Mouse (Mus musculus): Measurements from ENCODE around the gene Neurl2. TPM values are rescaled to one million over a fixed set of nuclear protein-coding genes. Genes with fewer than 3 reads are reported as not detected.

Gene Neurl2
- polyA plus RNA-seq, 2 experiments: 5.5 to 7.2 TPM

DNA sequence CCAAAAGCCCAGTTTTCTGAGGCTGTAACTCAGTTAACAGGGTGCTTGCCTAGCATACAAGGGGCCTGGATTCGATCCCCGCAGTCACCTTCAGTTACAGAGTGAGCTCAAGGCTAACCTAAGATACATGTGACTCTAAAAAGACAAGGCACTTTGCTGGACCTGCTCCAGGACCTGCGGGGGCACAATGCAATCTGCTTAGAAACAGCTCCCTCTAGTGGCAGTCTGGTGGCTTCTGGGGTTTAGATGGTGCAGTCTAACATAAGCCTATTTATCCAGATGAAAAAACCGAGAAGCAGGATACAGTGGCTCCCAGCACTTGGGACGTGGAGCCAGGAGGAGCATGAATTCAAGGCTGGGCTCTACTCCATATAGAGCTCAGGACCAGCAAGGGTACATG, 39.0 kb downstream of the Neurl2 start:
- H3K27ac ChIP-seq (replicated peaks; ENCODE audit: low read depth, low read length): no peak overlapping the region
- H3K4me2 ChIP-seq (replicated peaks; ENCODE audit: low read depth, low read length, severe bottlenecking): no peak overlapping the region
- H3K36me3 ChIP-seq (ENCODE audit: control insufficient read depth, insufficient read depth, low read length): peaks cover 77% of the 10 kb centered on the region
- DNase-seq (ENCODE audit: low spot score): peak; percentile 91
- ATAC-seq (ENCODE audit: low FRiP score, low read depth): peak; percentile 38; the same call in 1 of the 2 replicates
- no peaks in the 10 kb centered on the region for H3K9me3 ChIP-seq (ENCODE audit: control insufficient read depth, low read length)
- WGBS: 28% methylated on average over 5 of the region's 5 CpGs
- no peak for TF ChIP-seq POLR2A (IDR thresholded peaks at IDR 0.05; ENCODE audit: borderline replicate concordance, extremely low read depth, insufficient read depth, insufficient read length)
- H3K4me3 ChIP-seq (replicated peaks; ENCODE audit: low read length): no peak overlapping the region
- no peak overlapping the region for H3K9ac ChIP-seq (ENCODE audit: low read depth, low read length, severe bottlenecking)
- no peaks in the 10 kb centered on the region for H3K4me1 ChIP-seq (ENCODE audit: control insufficient read depth, insufficient read depth, low read length)
- H3K27me3 ChIP-seq (ENCODE audit: control insufficient read depth, insufficient read depth, low read length): no peaks in the 10 kb centered on the region

DNA sequence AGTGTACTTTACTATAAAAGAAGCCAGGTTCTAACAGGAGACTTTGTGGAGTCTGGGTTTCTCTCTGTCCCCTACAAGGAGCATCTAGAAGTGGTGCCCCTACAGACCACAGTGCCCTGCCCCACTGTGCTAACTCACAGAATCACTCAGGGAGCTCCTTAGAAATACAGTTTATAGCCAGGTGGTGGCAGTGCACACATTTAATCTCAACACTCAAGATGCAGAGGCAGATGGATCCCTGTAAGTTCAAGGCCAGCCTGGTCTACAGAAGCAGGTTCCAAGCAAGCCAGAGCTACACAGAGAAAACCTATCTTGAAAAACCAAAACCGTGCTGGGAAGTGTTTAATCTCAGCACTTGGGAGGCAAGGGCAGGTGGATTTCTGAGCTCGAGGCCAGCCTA, 39.5 kb downstream of the Neurl2 start:
- ATAC-seq (ENCODE audit: low FRiP score, low read depth): no peak
- TF ChIP-seq POLR2A (IDR thresholded peaks at IDR 0.05; ENCODE audit: borderline replicate concordance, extremely low read depth, insufficient read depth, insufficient read length): no peak
- peaks cover 79% of the 10 kb centered on the region for H3K36me3 ChIP-seq (ENCODE audit: control insufficient read depth, insufficient read depth, low read length)

DNA sequence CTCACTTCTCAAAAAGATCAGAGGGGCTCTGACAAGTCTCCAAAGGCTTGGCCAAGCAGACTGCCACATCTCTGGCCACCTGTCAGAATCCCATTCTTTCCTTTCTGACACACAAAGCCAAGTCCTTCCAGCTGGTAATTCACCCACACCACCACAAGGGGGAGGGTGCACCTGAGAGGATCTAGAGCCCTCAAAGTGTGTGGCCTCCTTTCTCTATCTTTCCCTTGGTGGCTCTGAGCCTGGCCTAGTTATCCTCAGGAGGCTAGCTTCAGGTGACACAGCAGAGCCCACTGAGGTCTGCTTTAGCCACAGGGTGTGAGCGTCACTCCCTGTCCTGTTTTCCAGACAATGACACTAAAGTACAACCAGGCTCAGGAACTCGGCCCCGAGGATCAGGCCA, 40.0 kb downstream of the Neurl2 start:
- Histone ChIP-seq H3K27me3 (ENCODE audit: control insufficient read depth, insufficient read depth, low read length) (no peaks in the 10 kb centered on the region), H3K4me2 (replicated peaks; ENCODE audit: low read depth, low read length, severe bottlenecking) (no peak overlapping the region), H3K4me1 (ENCODE audit: control insufficient read depth, insufficient read depth, low read length) (no peaks in the 10 kb centered on the region), H3K27ac (replicated peaks; ENCODE audit: low read depth, low read length) (no peak overlapping the region), H3K9ac (ENCODE audit: low read depth, low read length, severe bottlenecking) (no peak overlapping the region), H3K9me3 (ENCODE audit: control insufficient read depth, low read length) (no peaks in the 10 kb centered on the region), H3K4me3 (replicated peaks; ENCODE audit: low read length) (no peak overlapping the region), H3K36me3 (ENCODE audit: control insufficient read depth, insufficient read depth, low read length) (peaks cover 83% of the 10 kb centered on the region)
- ATAC-seq (ENCODE audit: low FRiP score, low read depth) (no peak), DNase-seq (ENCODE audit: low spot score) (peak; percentile 38)
- no peak for TF ChIP-seq POLR2A (IDR thresholded peaks at IDR 0.05; ENCODE audit: borderline replicate concordance, extremely low read depth, insufficient read depth, insufficient read length)
- WGBS: 83% methylated on average over 3 of the region's 3 CpGs

More for the DNA sequence above, 39.5 kb downstream of the Neurl2 start:
- Histone ChIP-seq H3K4me1 (ENCODE audit: control insufficient read depth, insufficient read depth, low read length) (no peaks in the 10 kb centered on the region), H3K4me3 (replicated peaks; ENCODE audit: low read length) (no peak overlapping the region), H3K27ac (replicated peaks; ENCODE audit: low read depth, low read length) (no peak overlapping the region), H3K9ac (ENCODE audit: low read depth, low read length, severe bottlenecking) (no peak overlapping the region), H3K9me3 (ENCODE audit: control insufficient read depth, low read length) (no peaks in the 10 kb centered on the region), H3K27me3 (ENCODE audit: control insufficient read depth, insufficient read depth, low read length) (no peaks in the 10 kb centered on the region), H3K4me2 (replicated peaks; ENCODE audit: low read depth, low read length, severe bottlenecking) (no peak overlapping the region)
- no peak for DNase-seq (ENCODE audit: low spot score)
- 94% methylated on average over 2 of the region's 2 CpGs for whole genome bisulfite sequencing

DNA sequence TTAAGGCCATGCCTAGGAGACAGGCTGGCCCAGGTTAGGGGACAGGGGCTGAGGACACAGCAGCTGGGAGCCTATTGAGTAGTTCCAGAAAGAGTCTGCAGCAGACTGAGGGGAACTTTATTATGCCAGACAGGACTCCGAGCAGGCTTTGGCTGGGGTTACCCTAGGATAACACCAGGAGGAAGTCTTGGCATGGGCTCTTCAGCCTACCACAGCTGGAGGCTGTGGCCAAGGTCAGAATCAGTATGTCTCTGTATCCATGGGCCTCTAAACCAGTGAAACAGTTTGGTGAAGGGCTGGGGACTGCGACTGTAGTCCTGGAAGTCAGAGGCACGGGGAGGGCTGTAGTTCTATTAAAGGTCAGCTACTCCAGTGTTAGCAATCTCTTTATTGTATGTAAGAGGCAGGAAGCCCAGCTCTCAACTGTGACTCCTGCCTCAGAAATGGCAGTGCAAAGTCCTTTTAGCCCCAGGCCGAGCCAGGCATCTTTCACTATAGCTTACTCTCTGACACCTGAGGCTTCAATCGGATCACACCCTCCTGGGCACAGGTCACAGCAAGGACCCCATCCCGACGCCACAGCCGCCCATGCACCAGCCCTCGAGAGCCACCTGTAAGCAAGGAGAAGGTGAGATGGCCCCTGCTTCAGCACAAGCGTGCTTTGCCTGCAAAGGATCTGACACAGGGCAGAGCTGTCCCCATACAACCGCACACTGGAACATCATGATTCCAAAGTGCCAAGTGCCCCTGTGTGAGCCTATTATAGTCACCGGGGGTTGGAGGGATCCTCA, 40.7 kb downstream of the Neurl2 start:
- WGBS: 94% methylated on average over 12 of the region's 12 CpGs
- TF ChIP-seq POLR2A (IDR thresholded peaks at IDR 0.05; ENCODE audit: borderline replicate concordance, extremely low read depth, insufficient read depth, insufficient read length): no peak
- DNase-seq (ENCODE audit: low spot score) (no peak), ATAC-seq (ENCODE audit: low FRiP score, low read depth) (no peak)
- Histone ChIP-seq H3K9ac (ENCODE audit: low read depth, low read length, severe bottlenecking) (no peak overlapping the region), H3K27ac (replicated peaks; ENCODE audit: low read depth, low read length) (no peak overlapping the region), H3K4me3 (replicated peaks; ENCODE audit: low read length) (no peak overlapping the region), H3K27me3 (ENCODE audit: control insufficient read depth, insufficient read depth, low read length) (no peaks in the 10 kb centered on the region), H3K4me1 (ENCODE audit: control insufficient read depth, insufficient read depth, low read length) (no peaks in the 10 kb centered on the region), H3K4me2 (replicated peaks; ENCODE audit: low read depth, low read length, severe bottlenecking) (no peak overlapping the region), H3K9me3 (ENCODE audit: control insufficient read depth, low read length) (no peaks in the 10 kb centered on the region), H3K36me3 (ENCODE audit: control insufficient read depth, insufficient read depth, low read length) (peaks cover 79% of the 10 kb centered on the region)

DNA sequence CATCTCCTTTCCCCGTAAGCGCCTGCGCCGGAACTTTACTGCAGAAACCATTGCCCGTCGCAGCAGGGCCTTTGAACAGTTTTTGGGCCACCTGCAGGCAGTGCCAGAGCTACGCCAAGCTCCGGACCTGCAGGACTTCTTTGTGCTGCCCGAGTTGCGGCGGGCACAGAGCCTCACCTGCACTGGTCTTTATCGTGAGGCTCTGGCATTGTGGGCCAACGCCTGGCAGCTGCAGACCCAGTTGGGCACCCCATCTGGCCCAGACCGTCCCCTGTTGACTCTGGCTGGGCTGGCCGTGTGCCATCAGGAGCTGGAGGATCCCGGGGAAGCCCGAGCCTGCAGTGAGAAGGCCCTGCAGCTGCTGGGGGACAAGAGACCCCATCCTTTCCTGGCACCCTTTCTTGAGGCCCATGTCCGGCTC, 41.4 kb downstream of the Neurl2 start:
- 97% methylated on average over 18 of the region's 18 CpGs for WGBS
- ATAC-seq (ENCODE audit: low FRiP score, low read depth): no peak
- Histone ChIP-seq H3K4me2 (replicated peaks; ENCODE audit: low read depth, low read length, severe bottlenecking) (no peak overlapping the region), H3K4me1 (ENCODE audit: control insufficient read depth, insufficient read depth, low read length) (peaks cover 5% of the 10 kb centered on the region; the same call in 1 of the 2 replicates), H3K9ac (ENCODE audit: low read depth, low read length, severe bottlenecking) (no peak overlapping the region), H3K4me3 (replicated peaks; ENCODE audit: low read length) (no peak overlapping the region), H3K9me3 (ENCODE audit: control insufficient read depth, low read length) (no peaks in the 10 kb centered on the region), H3K27ac (replicated peaks; ENCODE audit: low read depth, low read length) (no peak overlapping the region), H3K36me3 (ENCODE audit: control insufficient read depth, insufficient read depth, low read length) (peaks cover 74% of the 10 kb centered on the region), H3K27me3 (ENCODE audit: control insufficient read depth, insufficient read depth, low read length) (no peaks in the 10 kb centered on the region)
- no peak for DNase-seq (ENCODE audit: low spot score)
- no peak for TF ChIP-seq POLR2A (IDR thresholded peaks at IDR 0.05; ENCODE audit: borderline replicate concordance, extremely low read depth, insufficient read depth, insufficient read length)
